Mouse (Mus musculus) spleen, adult 2 months (tissue): ENCODE measurements around the gene Clip4. TPM values are rescaled to one million over a fixed set of nuclear protein-coding genes. Genes with fewer than 3 reads are reported as not detected.

ENCODE experiments used
- DNase-seq, 2 experiments: peaks; one replicate each; pipeline versions ENCODE4 v3.0.0 to v3.0.0-alpha.2; 2012 to 2021; ENCODE audit warnings: low spot score in 2 of 2, low read depth in 1 of 2
- H3K27ac ChIP-seq: fragments of 200-500 bp; 2 replicates; pipeline ENCODE4 v1.5.1; 2012; ENCODE audit warnings: low read length, inconsistent platforms; ENCODE audit not compliant: insufficient read depth
- H3K27me3 ChIP-seq: fragments of 200-500 bp; 2 replicates; pipeline ENCODE4 v1.6.1; 2012; ENCODE audit warnings: mild to moderate bottlenecking, moderate library complexity, low read length, inconsistent platforms; ENCODE audit not compliant: control insufficient read depth, insufficient read depth
- H3K36me3 ChIP-seq: fragments of 200-500 bp; 2 replicates; pipeline ENCODE4 v1.6.1; 2012; ENCODE audit warnings: mild to moderate bottlenecking, low read length, inconsistent platforms; ENCODE audit not compliant: control insufficient read depth, insufficient read depth
- H3K4me1 ChIP-seq: fragments of 200-500 bp; 2 replicates; pipeline ENCODE4 v1.6.1; 2011; ENCODE audit warnings: inconsistent platforms; ENCODE audit not compliant: control insufficient read depth, insufficient read depth, insufficient read length
- H3K4me3 ChIP-seq: fragments of 200-500 bp; 2 replicates; pipeline ENCODE4 v1.5.1; 2011; ENCODE audit warnings: mild to moderate bottlenecking, inconsistent platforms; ENCODE audit not compliant: insufficient read depth, insufficient read length; ENCODE audit errors: extremely low read depth
- CTCF ChIP-seq: fragments of 200-500 bp; IDR thresholded peaks from 2 replicates; pipeline ENCODE4 v1.5.1; 2011; ENCODE audit warnings: mild to moderate bottlenecking, inconsistent platforms; ENCODE audit not compliant: insufficient read depth, insufficient read length, insufficient replicate concordance; ENCODE audit errors: extremely low read depth
- POLR2A ChIP-seq: fragments of 200-500 bp; IDR thresholded peaks from 2 replicates; pipeline ENCODE4 v1.6.1; 2011; ENCODE audit warnings: low read depth, low read length, inconsistent platforms
- WGBS: fragments of 180-500 bp; shearing (Covaris S2); methylation state at CpG from one replicate; pipeline ENCODE4 v1.1.7; 2018; 5-methylcytosine and 5-hydroxymethylcytosine counted together
- polyA plus RNA-seq: library from polyadenylated mRNA; depleted of rRNA; stranded (reverse); fragments of >200 nt; gene quantifications from 2 replicates; pipeline ENCODE4 v1.2.3, GENCODE M21; 2012

Gene Clip4
- polyA plus RNA-seq, 1 experiment: 0.69 TPM

DNA sequence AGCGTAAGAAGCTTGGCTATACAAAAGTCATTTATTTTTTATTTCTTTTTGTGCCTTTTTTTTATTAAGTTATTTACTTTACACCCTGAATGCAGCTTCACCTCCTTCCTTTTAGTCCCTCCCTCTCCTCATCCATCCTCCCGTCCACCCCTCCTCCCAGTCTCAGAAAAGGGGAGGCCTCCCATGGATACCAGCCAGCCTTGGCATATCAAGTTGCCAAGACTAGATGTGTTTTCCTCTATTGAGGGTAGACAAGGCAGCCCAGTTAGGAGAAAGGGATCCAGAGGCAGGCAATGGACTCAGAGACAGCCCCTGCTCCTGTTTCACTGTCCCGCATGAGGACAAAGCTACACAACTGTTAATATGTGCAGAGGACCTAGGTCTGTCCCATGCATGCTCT is 93.9 kb downstream of the Clip4 start:
- no peak overlapping the region for H3K27ac ChIP-seq
- TF ChIP-seq CTCF: no peak
- no peak for TF ChIP-seq POLR2A
- H3K27me3 ChIP-seq: no peaks in the 10 kb centered on the region
- 94% methylated on average over 3 of the region's 3 CpGs for WGBS
- DNase-seq: no peak
- H3K4me3 ChIP-seq: no peak overlapping the region
- H3K36me3 ChIP-seq: no peaks in the 10 kb centered on the region
- no peaks in the 10 kb centered on the region for H3K4me1 ChIP-seq

DNA sequence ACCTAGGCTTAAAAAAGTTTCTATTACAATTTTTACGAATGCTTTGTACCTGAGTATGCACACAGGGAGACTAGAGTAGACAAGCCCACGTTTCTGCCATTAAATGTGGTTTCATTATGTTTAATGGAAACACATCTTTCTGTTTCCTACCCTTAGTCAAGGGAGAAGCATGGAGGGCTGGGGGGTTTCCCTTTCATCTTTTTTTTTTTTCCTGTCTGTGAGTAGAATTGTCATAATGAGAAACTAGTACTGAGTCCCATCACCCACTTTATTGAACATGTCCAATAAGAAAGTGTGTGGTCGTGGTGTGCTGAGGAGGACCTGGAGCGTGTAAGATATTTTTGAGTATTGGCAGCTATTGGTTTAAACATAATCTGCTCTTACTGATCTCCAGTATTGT is 94.6 kb downstream of the Clip4 start:
- Histone ChIP-seq H3K27me3 (no peaks in the 10 kb centered on the region), H3K4me3 (no peak overlapping the region), H3K36me3 (no peaks in the 10 kb centered on the region), H3K27ac (no peak overlapping the region), H3K4me1 (no peaks in the 10 kb centered on the region)
- DNase-seq: no peak
- no peak for TF ChIP-seq CTCF
- TF ChIP-seq POLR2A: no peak
- WGBS: 78% methylated on average over 4 of the region's 4 CpGs

DNA sequence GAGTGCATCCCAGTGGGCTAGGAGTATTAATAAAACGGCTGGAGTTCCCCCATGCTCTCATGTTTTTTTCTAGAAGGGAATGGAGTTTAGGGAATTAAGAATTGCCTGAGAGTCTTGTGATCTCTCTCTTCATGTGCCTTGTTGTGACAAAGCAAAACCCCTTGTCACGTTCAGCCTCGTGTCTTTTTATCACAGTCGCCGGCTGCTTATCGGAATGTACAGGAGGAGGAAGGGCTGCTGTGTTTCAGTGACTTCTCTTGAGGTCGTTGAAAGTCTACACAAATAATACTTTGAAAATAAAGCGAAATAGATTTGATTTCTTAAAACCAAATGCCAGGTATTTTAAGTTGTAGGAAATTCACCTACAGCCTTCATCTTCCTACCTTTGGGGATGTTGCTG is 95.8 kb downstream of the Clip4 start:
- DNase-seq: no peak
- no peaks in the 10 kb centered on the region for H3K4me1 ChIP-seq
- no peak overlapping the region for H3K27ac ChIP-seq
- 87% methylated on average over 8 of the region's 8 CpGs for WGBS
- no peaks in the 10 kb centered on the region for H3K36me3 ChIP-seq
- TF ChIP-seq CTCF (no peak), POLR2A (no peak)
- no peaks in the 10 kb centered on the region for H3K27me3 ChIP-seq
- no peak overlapping the region for H3K4me3 ChIP-seq

DNA sequence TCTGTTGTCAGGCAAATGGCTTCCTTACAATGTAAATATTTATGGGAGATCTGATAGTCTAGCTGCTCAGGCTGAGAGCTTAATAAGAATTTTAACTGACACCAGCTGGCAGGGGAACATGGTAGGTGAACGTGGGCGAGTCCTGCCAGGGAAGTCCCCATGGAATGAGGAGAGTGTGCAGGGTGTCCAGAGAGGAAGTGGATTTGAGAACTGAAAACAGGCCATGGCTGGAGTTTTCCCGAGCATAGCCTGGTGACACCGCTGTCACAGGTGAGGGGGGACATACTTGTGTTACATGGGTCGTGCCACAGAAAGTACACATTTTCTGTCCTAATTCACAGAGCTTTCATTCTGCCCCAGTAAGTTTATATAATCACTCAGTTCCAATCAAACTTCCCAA is 97.2 kb downstream of the Clip4 start:
- peaks cover 7% of the 10 kb centered on the region for H3K27me3 ChIP-seq
- TF ChIP-seq CTCF: no peak
- TF ChIP-seq POLR2A: no peak
- no peak overlapping the region for H3K27ac ChIP-seq
- no peaks in the 10 kb centered on the region for H3K36me3 ChIP-seq
- no peak overlapping the region for H3K4me3 ChIP-seq
- WGBS: 72% methylated on average over 5 of the region's 5 CpGs
- H3K4me1 ChIP-seq: no peaks in the 10 kb centered on the region
- DNase-seq: no peak

DNA sequence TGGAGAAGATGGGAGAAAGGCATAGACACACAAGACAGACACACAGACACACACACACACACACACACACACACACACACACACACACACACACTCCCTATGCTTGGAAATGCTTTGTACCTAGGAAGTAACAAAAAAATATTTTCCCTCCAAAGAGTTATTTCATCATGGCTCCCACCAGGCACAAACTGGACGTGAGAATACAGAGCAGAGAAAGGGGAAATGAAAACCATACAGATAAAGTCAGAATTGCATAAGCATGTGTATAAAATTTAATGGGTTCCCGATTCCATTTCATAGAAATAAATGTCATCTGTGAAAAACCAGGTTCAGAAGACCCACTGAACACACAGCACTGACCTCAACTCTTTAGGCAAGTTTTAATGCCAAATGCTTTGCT is 99.6 kb downstream of the Clip4 start:
- no peak for DNase-seq
- H3K27me3 ChIP-seq: peaks cover 7% of the 10 kb centered on the region
- no peak overlapping the region for H3K4me3 ChIP-seq
- H3K4me1 ChIP-seq: no peaks in the 10 kb centered on the region
- 35% methylated on average over 2 of the region's 2 CpGs for WGBS
- no peak overlapping the region for H3K27ac ChIP-seq
- no peaks in the 10 kb centered on the region for H3K36me3 ChIP-seq
- no peak for TF ChIP-seq CTCF
- no peak for TF ChIP-seq POLR2A

DNA sequence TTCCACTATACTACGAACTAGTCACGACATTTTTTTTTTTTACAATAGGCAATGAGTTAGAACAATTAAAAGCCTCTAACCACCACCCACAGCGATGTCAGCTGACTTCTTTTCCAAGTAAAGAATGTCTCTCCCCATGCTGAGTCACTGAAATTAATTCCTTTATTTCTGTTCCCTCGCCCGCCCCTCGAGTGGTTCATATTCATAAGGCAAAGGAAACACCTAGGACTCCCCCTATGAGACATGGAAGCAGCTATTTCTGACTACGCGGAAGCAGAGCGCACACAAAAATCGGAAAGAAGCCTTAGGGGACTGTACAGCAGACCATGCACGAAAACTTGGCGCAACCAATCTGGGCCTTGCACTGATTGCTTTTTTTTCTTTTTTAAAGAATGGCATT is 100.6 kb downstream of the Clip4 start:
- H3K4me3 ChIP-seq: no peak overlapping the region
- peaks cover 7% of the 10 kb centered on the region for H3K27me3 ChIP-seq
- WGBS: 89% methylated on average over 12 of the region's 12 CpGs
- H3K4me1 ChIP-seq: no peaks in the 10 kb centered on the region
- TF ChIP-seq CTCF (no peak), POLR2A (no peak)
- H3K36me3 ChIP-seq: no peaks in the 10 kb centered on the region
- no peak for DNase-seq
- no peak overlapping the region for H3K27ac ChIP-seq

DNA sequence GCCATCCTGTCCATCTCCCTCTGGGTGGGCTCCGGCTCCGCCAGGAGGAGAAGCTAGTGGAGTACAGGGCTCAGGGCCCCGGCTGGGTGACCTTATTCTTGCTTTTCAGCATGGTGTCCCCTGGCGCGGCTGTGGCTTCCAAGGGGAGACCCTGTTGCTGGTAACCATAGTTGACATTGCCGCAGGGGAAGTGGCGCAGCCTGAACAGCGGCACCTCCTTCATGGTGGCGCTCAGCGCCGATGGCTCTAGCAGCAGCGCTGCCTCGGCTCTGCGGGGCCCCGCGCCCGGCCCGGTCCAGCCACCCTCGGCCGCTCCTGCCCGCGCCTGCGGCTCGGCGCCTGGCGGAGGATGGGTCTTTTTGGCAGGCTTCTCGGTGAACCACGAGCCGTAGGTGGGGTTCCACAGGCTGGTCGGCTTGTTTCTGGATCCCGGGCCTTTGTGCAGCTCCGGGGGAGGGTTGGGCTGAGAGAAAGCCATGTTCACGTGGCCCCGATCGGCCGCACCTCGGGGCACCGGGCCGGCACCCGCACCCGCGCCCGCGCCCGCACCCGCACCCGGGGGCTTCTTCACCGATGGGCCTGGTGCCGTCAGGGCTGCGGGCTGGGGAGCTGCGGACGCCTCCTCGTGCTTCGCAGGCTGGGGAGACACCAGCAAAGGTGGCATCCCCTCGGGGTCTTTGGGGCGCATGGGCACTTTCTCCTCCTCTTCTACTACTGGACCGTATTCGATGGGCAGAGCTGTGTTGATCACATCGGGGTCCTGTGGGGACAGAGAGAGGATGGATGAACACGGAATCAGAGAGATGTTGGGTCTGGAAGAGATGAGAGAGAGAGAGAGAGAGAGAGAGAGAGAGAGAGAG is 101.3 kb downstream of the Clip4 start:
- WGBS: 9% methylated on average over 60 of the region's 60 CpGs
- Histone ChIP-seq H3K27me3 (peaks cover 7% of the 10 kb centered on the region), H3K27ac (no peak overlapping the region), H3K4me3 (no peak overlapping the region), H3K36me3 (no peaks in the 10 kb centered on the region), H3K4me1 (no peaks in the 10 kb centered on the region)
- TF ChIP-seq POLR2A (no peak), CTCF (no peak)
- no peak for DNase-seq
